Mouse (Mus musculus) cortical plate, adult 2 months (tissue): ENCODE results near the gene Cnp.
A peak's percentile ranks its signal among the peaks of the same experiment; 100 is the strongest.

ENCODE experiments used
- CTCF ChIP-seq: fragments of 200-500 bp; IDR thresholded peaks from 2 replicates; pipeline ENCODE4 v1.5.1; 2011; ENCODE audit warnings: mild to moderate bottlenecking, control low read depth, low read length; ENCODE audit not compliant: insufficient read depth; ENCODE audit errors: extremely low read depth
- POLR2A ChIP-seq: fragments of 200-500 bp; IDR thresholded peaks from 2 replicates; pipeline ENCODE4 v1.6.1; 2011; ENCODE audit warnings: mild to moderate bottlenecking, low read length, control low read depth; ENCODE audit not compliant: insufficient read depth; ENCODE audit errors: extremely low read depth

DNA sequence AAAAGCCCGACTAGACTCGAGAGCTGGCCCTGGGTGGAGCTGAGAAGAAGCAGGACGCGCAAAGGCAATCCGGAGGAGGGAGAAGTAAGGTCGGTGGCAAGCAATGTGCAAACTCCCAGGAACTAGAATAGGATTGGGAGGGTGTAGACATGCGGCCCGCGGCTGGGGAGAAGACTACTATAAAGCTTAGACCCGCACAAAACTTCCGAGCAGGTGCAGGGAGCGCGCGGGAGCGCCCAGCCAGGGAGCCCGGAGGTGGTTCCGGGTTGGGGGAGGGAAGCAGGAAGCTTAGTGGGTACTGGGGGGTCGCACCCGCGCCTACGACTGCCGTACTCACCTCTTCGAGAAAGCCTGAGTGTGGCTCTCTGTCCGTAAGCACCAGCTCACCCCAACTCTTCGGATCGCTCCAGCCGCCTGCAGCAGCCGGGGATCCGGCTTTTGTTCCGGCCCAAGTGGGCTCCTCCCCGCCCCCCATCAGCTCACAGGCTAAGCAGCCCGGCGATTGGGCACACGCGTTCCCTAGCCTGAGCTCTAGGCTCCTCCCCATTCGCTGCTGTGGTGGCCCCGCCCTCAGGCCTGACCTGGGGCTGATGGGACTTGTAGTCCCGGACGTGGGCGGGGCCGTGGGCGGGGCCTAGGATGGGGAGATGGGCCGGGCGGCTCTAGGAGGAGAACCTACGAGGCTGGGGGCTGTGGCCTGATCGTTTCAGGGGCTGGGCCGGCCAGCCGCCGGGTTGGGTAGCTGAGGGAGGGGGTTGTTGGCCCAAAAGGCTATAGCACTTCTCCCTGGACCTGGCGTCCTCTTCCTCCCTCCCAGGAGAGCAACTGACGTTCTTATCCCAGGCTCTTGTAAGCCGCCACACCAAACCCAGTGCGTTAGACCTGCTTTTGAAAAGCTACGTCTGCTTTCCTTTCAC is 47.0 kb upstream of the Cnp start, which contains the start of gene Acly:
- TF ChIP-seq POLR2A, result peak; percentile 96
- TF ChIP-seq CTCF, result no peak
